Mouse (Mus musculus) embryonic facial prominence, embryonic 15.5 days (tissue): ENCODE data around the gene Atg2a. TPM values are rescaled to one million over a fixed set of nuclear protein-coding genes. Genes with fewer than 3 reads are reported as not detected.
"Not testable (repeated sequence)": the region's sequence is repeated elsewhere in the genome, so short reads cannot be mapped to it uniquely, and the experiment has no call there.

Experiments used
- ATAC-seq: fragments of 200-750 bp; cut with Nextera tagmentation; 2 replicates; pipeline ENCODE4 v1.8.0; 2017; ENCODE audit warnings: low read depth, moderate TSS enrichment; ENCODE audit not compliant: insufficient number of reproducible peaks, low FRiP score, low TSS enrichment
- H3K27ac ChIP-seq: fragments of 300-500 bp; sonication (generic); replicated peaks from 2 replicates; pipeline ENCODE4 v1.5.1; 2015; ENCODE audit warnings: mild to moderate bottlenecking, inconsistent platforms
- H3K27me3 ChIP-seq: fragments of 300-500 bp; sonication (generic); 2 replicates; pipeline ENCODE4 v1.6.1; 2015; ENCODE audit warnings: inconsistent platforms
- H3K36me3 ChIP-seq: fragments of 300-500 bp; sonication (generic); 2 replicates; pipeline ENCODE4 v1.6.1; 2015; ENCODE audit warnings: mild to moderate bottlenecking, inconsistent platforms
- H3K4me1 ChIP-seq: fragments of 300-500 bp; sonication (generic); 2 replicates; pipeline ENCODE4 v1.6.1; 2015; ENCODE audit warnings: inconsistent platforms
- H3K4me2 ChIP-seq: fragments of 300-500 bp; sonication (generic); replicated peaks from 2 replicates; pipeline ENCODE4 v1.6.1; 2015; ENCODE audit warnings: mild to moderate bottlenecking, inconsistent platforms
- H3K4me3 ChIP-seq: fragments of 300-500 bp; sonication (generic); replicated peaks from 2 replicates; pipeline ENCODE4 v1.5.1; 2015; ENCODE audit warnings: mild to moderate bottlenecking, inconsistent platforms
- H3K9ac ChIP-seq: fragments of 300-500 bp; sonication (generic); 2 replicates; pipeline ENCODE4 v1.6.1; 2015; ENCODE audit warnings: inconsistent platforms
- H3K9me3 ChIP-seq: fragments of 300-500 bp; sonication (generic); replicated peaks from 2 replicates; pipeline ENCODE4 v1.6.1; 2016; ENCODE audit warnings: inconsistent platforms
- WGBS: fragments of 180-500 bp; shearing (Covaris S2); methylation state at CpG from one replicate; pipeline ENCODE4 v1.1.7; 2015; 5-methylcytosine and 5-hydroxymethylcytosine counted together
- polyA plus RNA-seq: library from polyadenylated mRNA; unstranded; fragments of >200 nt; fragmentation: Nextera tagmentation; extraction: Ambion mirVana; gene quantifications from 2 replicates; pipeline ENCODE4 v1.2.1, GENCODE M21; 2015

Atg2a gene
- polyA plus RNA-seq, 1 experiment from 2014 or later, result 11.0 TPM

- 83% methylated on average over 19 of the region's 19 CpGs for WGBS
- Histone ChIP-seq H3K4me3 (no peak overlapping the region), H3K27ac (no peak overlapping the region; the same call in 1 of the 2 replicates), H3K9me3 (no peaks in the 10 kb centered on the region), H3K9ac (no peak overlapping the region; the same call in 1 of the 2 replicates), H3K4me1 (peaks cover 28% of the 10 kb centered on the region; the same call in 1 of the 2 replicates), H3K36me3 (peaks cover 60% of the 10 kb centered on the region), H3K4me2 (no peak overlapping the region), H3K27me3 (no peaks in the 10 kb centered on the region)
- no peak for ATAC-seq
Measured at GRCm38 (mm10) chr19:6286434-6287401, 45.2 kb downstream of the Atg2a start.

GRCm38 (mm10) chr19:6288236-6288894 lies 46.9 kb downstream of the Atg2a start:
- Histone ChIP-seq H3K9ac (no peak overlapping the region), H3K4me3 (no peak overlapping the region), H3K27ac (0 out of 2 replicates have a peak overlapping the region, but pooled peaks have one; percentile 0), H3K4me2 (no peak overlapping the region), H3K27me3 (no peaks in the 10 kb centered on the region), H3K36me3 (peaks cover 56% of the 10 kb centered on the region), H3K9me3 (no peaks in the 10 kb centered on the region), H3K4me1 (peaks cover 28% of the 10 kb centered on the region; the same call in 1 of the 2 replicates)
- WGBS, result 52% methylated on average over 13 of the region's 13 CpGs
- ATAC-seq, result no peak

DNA sequence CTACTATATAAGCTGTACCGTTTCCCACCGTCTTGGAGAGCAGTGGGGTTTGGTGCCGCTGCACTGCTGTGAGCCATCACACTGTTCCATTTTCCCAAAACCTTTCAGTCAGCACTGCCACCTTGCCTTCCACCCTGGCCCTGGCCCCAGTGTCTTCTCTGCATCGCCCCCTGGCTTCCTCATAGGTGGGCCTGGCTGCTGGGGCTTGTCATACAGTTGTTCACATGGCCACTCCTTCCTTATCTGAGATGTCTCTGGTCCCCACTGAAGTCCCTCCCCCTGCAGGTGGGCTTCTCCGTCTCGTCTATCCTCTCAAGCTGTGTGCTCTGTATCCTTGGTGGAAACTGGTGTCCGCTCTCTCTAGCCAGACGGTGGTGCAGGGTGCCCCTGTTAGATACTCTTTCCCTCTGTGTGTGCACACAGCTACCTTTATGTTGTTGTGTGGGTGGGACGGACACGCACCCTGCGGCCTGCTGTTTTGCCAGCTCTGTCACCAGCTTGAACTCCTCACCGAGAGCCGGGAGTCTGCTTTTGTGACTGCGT lies 48.3 kb downstream of the Atg2a start:
- H3K4me3 ChIP-seq, result no peak overlapping the region
- no peaks in the 10 kb centered on the region for H3K9me3 ChIP-seq
- 91% methylated on average over 14 of the region's 14 CpGs for WGBS
- H3K36me3 ChIP-seq, result peaks cover 56% of the 10 kb centered on the region
- ATAC-seq, result no peak
- no peak overlapping the region for H3K4me2 ChIP-seq
- peaks cover 28% of the 10 kb centered on the region; the same call in 1 of the 2 replicates for H3K4me1 ChIP-seq
- H3K27me3 ChIP-seq, result no peaks in the 10 kb centered on the region
- no peak overlapping the region for H3K9ac ChIP-seq
- no peak overlapping the region for H3K27ac ChIP-seq

DNA sequence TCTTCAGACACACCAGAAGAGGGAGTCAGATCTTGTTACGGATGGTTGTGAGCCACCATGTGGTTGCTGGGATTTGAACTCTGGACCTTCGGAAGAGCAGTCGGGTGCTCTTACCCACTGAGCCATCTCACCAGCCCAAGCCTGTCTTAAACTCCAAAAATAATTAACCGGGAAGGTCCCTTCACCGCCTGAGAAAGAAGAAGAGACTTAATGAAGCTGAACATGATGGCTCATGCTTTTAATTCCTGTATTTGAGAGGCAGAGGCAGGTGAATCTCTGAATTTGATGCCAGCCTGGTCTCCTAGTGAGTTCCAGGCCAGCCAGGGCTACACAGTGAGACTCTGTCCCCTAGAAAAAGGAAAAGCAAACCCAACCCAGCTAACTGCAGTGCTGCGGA lies 49.2 kb downstream of the Atg2a start:
- not testable (repeated sequence) for H3K27me3 ChIP-seq, H3K9ac ChIP-seq, H3K9me3 ChIP-seq, H3K27ac ChIP-seq, H3K4me3 ChIP-seq, ATAC-seq, H3K4me2 ChIP-seq
- Histone ChIP-seq H3K4me1 (peaks cover 26% of the 10 kb centered on the region; the same call in 1 of the 2 replicates), H3K36me3 (peaks cover 59% of the 10 kb centered on the region)
- 92% methylated on average over 5 of the region's 6 CpGs for WGBS

- peaks cover 21% of the 10 kb centered on the region; the same call in 1 of the 2 replicates for H3K4me1 ChIP-seq
- 84% methylated on average over 10 of the region's 10 CpGs for WGBS
- H3K36me3 ChIP-seq, result peaks cover 59% of the 10 kb centered on the region
- no peak overlapping the region for H3K9ac ChIP-seq
- no peaks in the 10 kb centered on the region for H3K9me3 ChIP-seq
- no peak for ATAC-seq
- no peaks in the 10 kb centered on the region for H3K27me3 ChIP-seq
- H3K4me3 ChIP-seq, result no peak overlapping the region
- H3K27ac ChIP-seq, result peak overlapping the region; percentile 34; the same call in 1 of the 2 replicates
- no peak overlapping the region for H3K4me2 ChIP-seq
Measured at GRCm38 (mm10) chr19:6291117-6291781, 49.8 kb downstream of the Atg2a start.

DNA sequence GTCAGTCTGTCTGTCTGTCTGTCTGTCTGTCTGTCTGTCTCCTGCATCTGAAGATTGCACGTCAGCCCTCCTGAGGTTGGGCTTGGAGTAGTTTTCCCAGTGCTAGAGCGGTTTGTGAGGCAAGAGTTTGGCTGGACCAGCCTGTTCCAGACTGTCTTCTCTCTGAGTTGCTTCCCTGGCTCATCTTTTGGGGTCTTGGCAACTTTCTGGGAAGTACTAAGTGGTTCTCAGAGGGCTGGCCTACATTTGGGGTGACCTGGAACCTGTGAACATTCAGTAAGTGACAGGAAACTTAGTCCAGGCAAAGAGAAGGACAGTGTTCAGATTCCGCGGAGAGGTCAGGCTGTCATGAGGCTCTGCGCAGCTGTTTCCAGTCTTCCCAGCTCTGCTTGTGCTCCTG lies 50.8 kb downstream of the Atg2a start:
- no peak overlapping the region for H3K27ac ChIP-seq
- H3K4me2 ChIP-seq, result no peak overlapping the region
- peaks cover 12% of the 10 kb centered on the region; the same call in 1 of the 2 replicates for H3K4me1 ChIP-seq
- peaks cover 60% of the 10 kb centered on the region for H3K36me3 ChIP-seq
- no peak overlapping the region for H3K9ac ChIP-seq
- H3K27me3 ChIP-seq, result no peaks in the 10 kb centered on the region
- H3K9me3 ChIP-seq, result no peaks in the 10 kb centered on the region
- 87% methylated on average over 5 of the region's 5 CpGs for WGBS
- ATAC-seq, result no peak
- no peak overlapping the region for H3K4me3 ChIP-seq

DNA sequence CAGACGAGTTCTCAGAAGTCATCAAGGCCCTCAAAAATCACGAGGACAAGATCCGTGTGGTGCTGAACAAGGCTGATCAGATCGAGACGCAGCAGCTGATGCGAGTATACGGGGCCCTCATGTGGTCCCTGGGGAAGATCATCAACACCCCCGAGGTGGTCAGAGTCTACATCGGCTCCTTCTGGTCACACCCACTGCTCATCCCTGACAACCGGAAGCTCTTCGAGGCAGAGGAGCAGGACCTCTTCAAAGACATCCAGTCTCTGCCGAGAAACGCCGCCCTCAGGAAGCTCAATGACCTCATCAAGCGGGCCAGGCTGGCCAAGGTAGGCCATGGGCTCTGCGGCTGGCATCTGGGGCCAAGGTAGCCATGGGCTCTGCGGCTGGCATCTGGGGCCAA lies 52.8 kb downstream of the Atg2a start:
- ATAC-seq, result no peak
- no peak overlapping the region for H3K27ac ChIP-seq
- no peaks in the 10 kb centered on the region for H3K27me3 ChIP-seq
- no peak overlapping the region for H3K9ac ChIP-seq
- H3K4me3 ChIP-seq, result no peak overlapping the region
- H3K4me2 ChIP-seq, result no peak overlapping the region
- 94% methylated on average over 17 of the region's 17 CpGs for WGBS
- no peaks in the 10 kb centered on the region for H3K9me3 ChIP-seq
- H3K36me3 ChIP-seq, result peaks cover 79% of the 10 kb centered on the region
- no peaks in the 10 kb centered on the region for H3K4me1 ChIP-seq

DNA sequence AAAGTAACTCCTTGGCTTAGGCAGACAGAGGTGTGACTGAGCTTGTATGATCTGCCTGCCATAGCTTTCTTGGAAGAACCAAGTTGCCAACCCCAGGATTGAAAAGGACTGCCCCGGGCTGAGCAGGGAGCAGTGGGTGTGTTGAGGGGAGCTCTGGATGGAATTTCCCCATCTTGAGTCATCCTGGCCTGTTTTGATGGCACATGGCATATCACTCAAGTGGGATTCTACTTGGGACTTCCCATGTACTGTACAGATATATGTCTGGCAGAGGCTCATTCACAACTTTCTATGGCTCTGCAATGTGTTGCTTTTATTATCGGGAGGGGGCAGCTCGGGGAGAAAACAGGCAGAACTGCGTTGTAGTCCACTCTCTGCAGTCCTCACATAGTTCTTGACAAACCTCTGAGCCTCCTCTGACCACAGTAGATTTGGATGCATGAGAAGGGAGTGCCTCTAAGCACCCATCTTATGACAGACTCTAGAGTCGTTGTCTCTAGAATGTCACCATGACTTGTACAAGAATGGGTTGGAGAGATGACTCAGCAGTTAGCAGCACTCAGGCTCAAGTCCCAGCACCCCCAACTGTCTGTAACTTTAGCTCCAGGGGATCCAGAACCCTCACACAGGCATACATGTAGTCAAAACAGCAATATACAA lies 55.2 kb downstream of the Atg2a start:
- Histone ChIP-seq H3K4me2 (no peak overlapping the region), H3K27ac (no peak overlapping the region), H3K9me3 (no peaks in the 10 kb centered on the region), H3K4me3 (no peak overlapping the region), H3K9ac (no peak overlapping the region), H3K4me1 (peaks cover 14% of the 10 kb centered on the region), H3K27me3 (no peaks in the 10 kb centered on the region), H3K36me3 (peaks cover 76% of the 10 kb centered on the region)
- ATAC-seq, result no peak
- WGBS, result 83% methylated on average over 5 of the region's 5 CpGs

DNA sequence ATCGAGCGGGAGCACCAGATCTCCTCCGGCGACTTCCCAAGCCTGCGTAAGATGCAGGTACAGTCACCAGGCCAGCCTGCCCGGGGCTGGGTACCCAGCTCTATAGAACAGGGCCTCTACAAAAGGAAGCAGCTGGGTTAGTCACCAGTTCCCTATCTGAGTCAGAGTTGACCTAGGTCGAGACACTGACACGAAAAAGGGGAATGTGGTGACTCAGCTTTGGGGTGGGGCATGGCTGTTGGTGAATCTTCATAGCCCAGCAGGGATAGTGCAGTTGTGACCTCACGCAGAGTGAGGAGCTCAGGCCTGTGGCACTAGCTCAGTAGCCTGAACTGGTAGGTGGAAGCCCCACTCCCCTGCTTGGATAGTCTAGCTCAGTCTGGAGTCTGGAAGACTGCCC lies 56.2 kb downstream of the Atg2a start:
- Histone ChIP-seq H3K4me3 (no peak overlapping the region), H3K36me3 (peaks cover 68% of the 10 kb centered on the region), H3K4me2 (no peak overlapping the region), H3K4me1 (peaks cover 19% of the 10 kb centered on the region), H3K9me3 (no peaks in the 10 kb centered on the region), H3K9ac (no peak overlapping the region), H3K27ac (no peak overlapping the region), H3K27me3 (no peaks in the 10 kb centered on the region)
- 87% methylated on average over 9 of the region's 9 CpGs for WGBS
- ATAC-seq, result peak; percentile 20; the same call in 1 of the 2 replicates

GRCm38 (mm10) chr19:6299003-6299402 lies 57.5 kb downstream of the Atg2a start:
- ATAC-seq, result no peak
- H3K4me3 ChIP-seq, result no peak overlapping the region
- H3K4me1 ChIP-seq, result peaks cover 21% of the 10 kb centered on the region
- H3K36me3 ChIP-seq, result peaks cover 57% of the 10 kb centered on the region
- 73% methylated on average over 4 of the region's 4 CpGs for WGBS
- no peaks in the 10 kb centered on the region for H3K9me3 ChIP-seq
- no peak overlapping the region for H3K27ac ChIP-seq
- H3K27me3 ChIP-seq, result no peaks in the 10 kb centered on the region
- H3K4me2 ChIP-seq, result no peak overlapping the region
- H3K9ac ChIP-seq, result no peak overlapping the region
